Mouse (Mus musculus) hindbrain, embryonic 13.5 days (tissue): ENCODE measurements around the gene Cnnm4. TPM values are rescaled to one million over a fixed set of nuclear protein-coding genes. Genes with fewer than 3 reads are reported as not detected.
A peak's percentile ranks its signal among the peaks of the same experiment; 100 is the strongest.

Experiments used
- ATAC-seq: fragments of 200-750 bp; cut with Nextera tagmentation; 2 replicates; pipeline ENCODE4 v1.8.0; 2017; ENCODE audit warnings: moderate TSS enrichment; ENCODE audit not compliant: low FRiP score
- H3K27ac ChIP-seq: fragments of 300-500 bp; sonication (generic); 2 replicates; pipeline ENCODE4 v1.5.1; 2015; ENCODE audit warnings: inconsistent platforms, mild to moderate bottlenecking, moderate library complexity
- H3K27me3 ChIP-seq: fragments of 300-500 bp; sonication (generic); 2 replicates; pipeline ENCODE4 v1.6.1; 2015; ENCODE audit warnings: mild to moderate bottlenecking, inconsistent platforms
- H3K36me3 ChIP-seq: fragments of 300-500 bp; sonication (generic); 2 replicates; pipeline ENCODE4 v1.6.1; 2015; ENCODE audit warnings: mild to moderate bottlenecking, inconsistent platforms
- H3K4me1 ChIP-seq: fragments of 300-500 bp; sonication (generic); replicated peaks from 2 replicates; pipeline ENCODE4 v1.6.1; 2015; ENCODE audit warnings: inconsistent platforms
- H3K4me2 ChIP-seq: fragments of 300-500 bp; sonication (generic); 2 replicates; pipeline ENCODE4 v1.6.1; 2015; ENCODE audit warnings: inconsistent platforms, mild to moderate bottlenecking, moderate library complexity
- H3K4me3 ChIP-seq: fragments of 300-500 bp; sonication (generic); 2 replicates; pipeline ENCODE4 v1.5.1; 2015; ENCODE audit warnings: mild to moderate bottlenecking, inconsistent platforms
- H3K9ac ChIP-seq: fragments of 300-500 bp; sonication (generic); 2 replicates; pipeline ENCODE4 v1.6.1; 2015; ENCODE audit warnings: mild to moderate bottlenecking, inconsistent platforms
- H3K9me3 ChIP-seq: fragments of 300-500 bp; sonication (generic); 2 replicates; pipeline ENCODE4 v1.6.1; 2016; ENCODE audit warnings: inconsistent platforms
- WGBS: fragments of 180-500 bp; shearing (Covaris S2); methylation state at CpG from one replicate; pipeline ENCODE4 v1.1.7; 2015; 5-methylcytosine and 5-hydroxymethylcytosine counted together
- polyA plus RNA-seq: library from polyadenylated mRNA; unstranded; fragments of >200 nt; fragmentation: Nextera tagmentation; extraction: Ambion mirVana; gene quantifications from 2 replicates; pipeline ENCODE4 v1.2.1, GENCODE M21; 2015

The Cnnm4 gene
- polyA plus RNA-seq, 1 experiment from 2014 or later, result 8.9 TPM

DNA sequence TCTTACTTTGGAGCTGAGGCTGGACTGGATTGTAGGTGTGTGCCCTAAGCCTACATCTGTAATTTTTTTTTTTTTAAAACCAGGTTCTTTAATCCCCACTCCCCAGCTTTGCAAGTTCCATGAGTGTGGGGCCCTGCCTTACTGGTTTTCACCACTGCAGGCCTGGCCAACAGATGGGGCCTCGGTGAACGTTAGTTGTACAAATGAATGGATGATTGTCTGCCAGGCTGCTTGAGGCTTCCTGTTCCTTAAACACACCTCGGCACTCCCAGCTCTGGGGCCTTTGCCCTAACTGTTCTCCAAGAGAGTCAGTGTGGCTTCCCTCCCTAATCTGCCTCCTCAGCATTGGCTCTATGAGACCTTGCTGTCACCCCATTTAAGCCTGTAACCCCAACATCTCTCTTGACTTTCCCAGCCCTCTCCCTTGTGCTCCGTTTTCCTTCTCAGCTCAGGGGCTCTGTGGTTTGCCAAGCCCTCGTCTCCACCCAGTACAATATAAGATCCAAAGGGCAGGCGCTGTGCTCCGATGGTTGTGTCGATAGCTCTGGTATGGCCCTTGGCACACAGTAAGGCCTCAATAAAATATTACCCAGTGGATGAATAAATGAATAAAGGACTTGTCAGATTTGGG is 4.2 kb downstream of the Cnnm4 start:
- peaks cover 67% of the 10 kb centered on the region for H3K4me1 ChIP-seq
- no peak overlapping the region for H3K27ac ChIP-seq
- H3K9me3 ChIP-seq, result no peaks in the 10 kb centered on the region

DNA sequence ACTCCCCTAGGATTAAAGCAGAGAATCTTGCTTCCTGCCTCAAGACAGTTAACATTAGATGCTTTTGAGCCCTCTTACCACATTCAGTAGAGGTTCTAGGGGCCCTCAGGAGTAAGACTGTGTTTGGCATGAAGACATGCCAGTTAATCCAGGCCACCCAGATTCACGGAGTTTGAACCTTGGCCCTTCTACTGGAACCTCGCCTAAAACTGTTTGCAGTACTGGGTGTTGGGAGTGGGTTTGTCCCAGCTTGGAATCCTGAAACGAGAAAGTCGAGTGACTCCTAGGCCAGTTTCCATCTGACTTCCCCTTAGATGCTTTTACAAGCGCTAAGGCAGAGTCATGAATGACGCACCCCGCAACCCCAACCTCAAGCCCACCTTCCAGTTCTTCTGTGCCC is 5.0 kb downstream of the Cnnm4 start:
- no peaks in the 10 kb centered on the region for H3K9me3 ChIP-seq
- H3K9ac ChIP-seq, result no peak overlapping the region
- H3K4me3 ChIP-seq, result no peak overlapping the region
- no peak overlapping the region for H3K4me2 ChIP-seq
- ATAC-seq, result no peak
- H3K27ac ChIP-seq, result no peak overlapping the region
- peaks cover 63% of the 10 kb centered on the region for H3K4me1 ChIP-seq
- H3K36me3 ChIP-seq, result no peaks in the 10 kb centered on the region
- no peaks in the 10 kb centered on the region for H3K27me3 ChIP-seq
- 89% methylated on average over 7 of the region's 7 CpGs for whole genome bisulfite sequencing

More for the DNA sequence above, 4.2 kb downstream of the Cnnm4 start:
- no peaks in the 10 kb centered on the region for H3K36me3 ChIP-seq
- H3K9ac ChIP-seq, result peak overlapping the region; percentile 58
- H3K4me3 ChIP-seq, result peak overlapping the region; percentile 8; the same call in 1 of the 2 replicates
- no peaks in the 10 kb centered on the region for H3K27me3 ChIP-seq
- ATAC-seq, result no peak
- H3K4me2 ChIP-seq, result peak overlapping the region; percentile 73
- WGBS, result 55% methylated on average over 8 of the region's 8 CpGs

DNA sequence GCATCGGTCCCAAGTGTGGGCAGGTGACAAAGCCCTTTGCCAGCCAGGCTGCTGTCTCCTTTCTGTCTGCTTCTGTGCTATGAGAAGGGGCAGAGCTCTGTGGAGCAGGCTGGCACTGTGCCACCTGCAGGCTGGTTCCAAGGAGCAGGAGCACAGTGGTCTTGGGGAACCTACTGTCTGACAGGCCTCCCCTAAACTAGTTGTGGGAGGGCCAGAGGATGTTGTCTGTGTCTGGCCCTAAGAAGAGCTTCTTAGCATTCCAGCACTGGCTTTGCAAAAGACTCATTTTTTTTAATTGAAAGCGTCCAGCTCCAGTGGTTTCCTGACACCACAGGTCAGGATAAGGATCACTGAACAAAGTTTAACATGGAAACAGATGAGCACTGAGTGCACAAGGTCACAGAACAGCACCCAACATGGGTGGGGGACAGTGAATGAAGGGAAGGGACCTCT is 6.9 kb downstream of the Cnnm4 start:
- H3K9me3 ChIP-seq, result no peaks in the 10 kb centered on the region
- 62% methylated on average over 2 of the region's 2 CpGs for WGBS
- H3K36me3 ChIP-seq, result no peaks in the 10 kb centered on the region
- no peak overlapping the region for H3K27ac ChIP-seq
- no peak overlapping the region for H3K4me3 ChIP-seq
- no peaks in the 10 kb centered on the region for H3K27me3 ChIP-seq
- no peak overlapping the region for H3K4me2 ChIP-seq
- H3K9ac ChIP-seq, result no peak overlapping the region
- no peak for ATAC-seq
- H3K4me1 ChIP-seq, result peaks cover 45% of the 10 kb centered on the region

- no peak for ATAC-seq
- Histone ChIP-seq H3K27me3 (no peaks in the 10 kb centered on the region), H3K4me2 (no peak overlapping the region), H3K9me3 (no peaks in the 10 kb centered on the region), H3K27ac (no peak overlapping the region), H3K4me1 (peaks cover 32% of the 10 kb centered on the region), H3K36me3 (no peaks in the 10 kb centered on the region), H3K4me3 (no peak overlapping the region), H3K9ac (no peak overlapping the region)
- 90% methylated on average over 12 of the region's 12 CpGs for WGBS
Measured at GRCm38 (mm10) chr1:36479903-36480899, 8.8 kb downstream of the Cnnm4 start.

GRCm38 (mm10) chr1:36483825-36484224 is 12.4 kb downstream of the Cnnm4 start:
- Histone ChIP-seq H3K4me3 (no peak overlapping the region), H3K4me1 (peaks cover 10% of the 10 kb centered on the region), H3K4me2 (no peak overlapping the region), H3K27ac (no peak overlapping the region), H3K27me3 (no peaks in the 10 kb centered on the region), H3K36me3 (no peaks in the 10 kb centered on the region), H3K9me3 (no peaks in the 10 kb centered on the region), H3K9ac (no peak overlapping the region)
- no peak for ATAC-seq
- WGBS, result 72% methylated on average over 4 of the region's 4 CpGs

DNA sequence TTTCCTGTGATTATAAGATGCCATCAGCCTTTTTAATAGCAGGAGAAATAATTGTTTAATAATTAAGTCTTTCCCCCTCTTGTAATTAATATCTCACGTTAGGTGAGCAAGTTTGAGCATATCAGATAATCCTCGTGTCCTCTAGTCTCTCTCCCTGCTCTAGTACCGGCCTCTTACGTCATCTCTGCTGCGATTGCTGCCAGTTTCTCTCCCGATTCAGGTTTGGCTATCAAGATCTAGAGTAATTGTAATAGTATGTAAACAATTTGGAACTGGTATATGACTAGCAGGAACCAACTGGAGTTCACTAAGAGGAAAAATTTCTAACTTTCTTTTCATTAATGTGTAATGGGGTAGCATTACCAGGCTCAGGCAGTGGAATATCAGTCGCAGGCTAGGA is 13.7 kb downstream of the Cnnm4 start:
- H3K4me2 ChIP-seq, result no peak overlapping the region
- 79% methylated on average over 7 of the region's 7 CpGs for WGBS
- no peak for ATAC-seq

GRCm38 (mm10) chr1:36487111-36487510 is 15.7 kb downstream of the Cnnm4 start:
- 57% methylated on average over 9 of the region's 9 CpGs for WGBS
- H3K9ac ChIP-seq, result no peak overlapping the region
- no peak overlapping the region for H3K4me2 ChIP-seq
- no peaks in the 10 kb centered on the region for H3K27me3 ChIP-seq
- no peaks in the 10 kb centered on the region for H3K36me3 ChIP-seq
- no peak overlapping the region for H3K4me3 ChIP-seq
- no peak for ATAC-seq
- H3K4me1 ChIP-seq, result peaks cover 12% of the 10 kb centered on the region
- no peak overlapping the region for H3K27ac ChIP-seq
- H3K9me3 ChIP-seq, result no peaks in the 10 kb centered on the region

More for the DNA sequence above, 13.7 kb downstream of the Cnnm4 start:
- Histone ChIP-seq H3K9me3 (no peaks in the 10 kb centered on the region), H3K4me1 (peaks cover 12% of the 10 kb centered on the region), H3K9ac (no peak overlapping the region), H3K36me3 (no peaks in the 10 kb centered on the region), H3K27ac (no peak overlapping the region), H3K27me3 (no peaks in the 10 kb centered on the region), H3K4me3 (no peak overlapping the region)

- Histone ChIP-seq H3K36me3 (no peaks in the 10 kb centered on the region), H3K4me2 (no peak overlapping the region), H3K27me3 (no peaks in the 10 kb centered on the region), H3K27ac (no peak overlapping the region), H3K9me3 (no peaks in the 10 kb centered on the region), H3K4me3 (no peak overlapping the region), H3K9ac (no peak overlapping the region), H3K4me1 (peaks cover 11% of the 10 kb centered on the region; the same call in 1 of the 2 replicates)
- WGBS, result 59% methylated on average over 6 of the region's 6 CpGs
- no peak for ATAC-seq
Measured at GRCm38 (mm10) chr1:36489661-36490060, 18.2 kb downstream of the Cnnm4 start.

DNA sequence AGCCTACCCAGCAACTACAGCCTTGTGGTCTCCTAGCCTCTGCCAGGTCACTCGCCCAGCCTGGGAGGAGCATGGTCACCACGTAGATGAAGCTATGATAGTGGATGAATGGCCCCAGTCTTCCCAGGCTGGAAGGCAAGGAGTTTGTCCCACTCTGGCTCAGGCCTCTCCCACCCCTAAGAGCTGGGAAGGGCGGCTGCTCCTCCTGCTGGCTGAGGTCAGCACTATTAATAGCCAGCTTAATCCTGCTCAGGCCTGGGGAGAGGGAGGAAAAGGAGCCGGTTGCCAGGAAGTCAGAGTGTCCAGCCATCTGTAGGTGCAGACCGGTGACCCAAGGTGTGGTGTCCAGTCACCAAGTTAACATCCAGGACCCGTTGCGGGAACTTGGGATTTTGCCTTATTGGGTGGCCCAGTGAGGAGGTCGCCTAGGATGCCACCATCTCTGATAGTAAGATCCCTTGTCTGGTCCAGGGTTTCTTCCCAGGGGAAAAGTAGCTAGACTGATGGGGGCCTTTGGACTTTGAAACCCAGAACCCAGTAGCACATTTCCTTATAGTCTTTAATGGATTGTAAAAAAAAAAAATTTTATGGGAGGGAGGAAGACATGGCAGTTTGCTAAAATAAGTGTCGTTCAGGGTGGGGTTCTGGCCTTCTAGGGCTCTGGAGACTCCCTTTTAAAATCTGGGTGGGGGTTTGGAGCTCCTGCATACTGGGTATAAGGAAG is 21.2 kb downstream of the Cnnm4 start:
- Histone ChIP-seq H3K9ac (0 out of 2 replicates have a peak overlapping the region, but pooled peaks have one; percentile 29), H3K4me2 (no peak overlapping the region), H3K27ac (no peak overlapping the region), H3K36me3 (no peaks in the 10 kb centered on the region), H3K9me3 (no peaks in the 10 kb centered on the region), H3K4me3 (no peak overlapping the region), H3K27me3 (no peaks in the 10 kb centered on the region), H3K4me1 (peaks cover 6% of the 10 kb centered on the region; the same call in 1 of the 2 replicates)
- WGBS, result 57% methylated on average over 9 of the region's 9 CpGs
- 0 out of 2 replicates have a peak, but pooled peaks have one; percentile 13 for ATAC-seq

GRCm38 (mm10) chr1:36493299-36493698 is 21.9 kb downstream of the Cnnm4 start:
- H3K9me3 ChIP-seq, result no peaks in the 10 kb centered on the region
- H3K4me2 ChIP-seq, result no peak overlapping the region
- no peak overlapping the region for H3K4me3 ChIP-seq
- WGBS, result 69% methylated on average over 6 of the region's 6 CpGs
- H3K9ac ChIP-seq, result no peak overlapping the region
- H3K36me3 ChIP-seq, result peaks cover under 1% of the 10 kb centered on the region; the same call in 1 of the 2 replicates
- H3K27me3 ChIP-seq, result no peaks in the 10 kb centered on the region
- ATAC-seq, result no peak
- peaks cover 6% of the 10 kb centered on the region; the same call in 1 of the 2 replicates for H3K4me1 ChIP-seq
- H3K27ac ChIP-seq, result no peak overlapping the region

GRCm38 (mm10) chr1:36496719-36497118 is 25.3 kb downstream of the Cnnm4 start:
- H3K4me1 ChIP-seq, result peaks cover 3% of the 10 kb centered on the region; the same call in 1 of the 2 replicates
- WGBS, result 70% methylated on average over 2 of the region's 2 CpGs
- H3K27ac ChIP-seq, result no peak overlapping the region
- H3K9me3 ChIP-seq, result no peaks in the 10 kb centered on the region
- H3K4me2 ChIP-seq, result no peak overlapping the region
- no peaks in the 10 kb centered on the region for H3K27me3 ChIP-seq
- H3K36me3 ChIP-seq, result peaks cover 22% of the 10 kb centered on the region
- ATAC-seq, result no peak
- H3K9ac ChIP-seq, result no peak overlapping the region
- no peak overlapping the region for H3K4me3 ChIP-seq

DNA sequence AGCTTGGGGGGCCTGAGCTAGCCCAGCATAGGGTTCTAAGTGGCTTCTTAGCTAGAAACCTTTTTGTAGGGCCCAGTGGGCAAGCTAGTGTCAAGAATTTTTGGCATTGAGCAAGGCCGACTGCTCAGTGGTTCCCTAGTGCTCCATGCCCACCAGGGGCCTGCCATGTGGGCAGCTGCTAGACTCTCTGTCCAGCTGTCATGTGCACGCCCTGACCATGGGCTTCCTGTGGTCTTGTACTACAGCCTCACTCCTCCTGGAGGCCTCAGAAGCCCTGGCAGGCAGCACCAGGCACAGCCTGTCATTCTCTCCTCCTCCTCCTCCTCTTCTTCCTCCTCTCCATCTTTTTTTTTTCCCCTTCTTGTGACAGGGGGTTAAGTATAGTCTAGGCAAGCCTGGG is 25.9 kb downstream of the Cnnm4 start:
- ATAC-seq, result no peak
- Histone ChIP-seq H3K4me2 (no peak overlapping the region), H3K27ac (no peak overlapping the region), H3K4me3 (no peak overlapping the region), H3K4me1 (peaks cover 2% of the 10 kb centered on the region; the same call in 1 of the 2 replicates), H3K36me3 (peaks cover 22% of the 10 kb centered on the region), H3K9me3 (no peaks in the 10 kb centered on the region), H3K27me3 (no peaks in the 10 kb centered on the region), H3K9ac (peak overlapping the region; percentile 39; the same call in 1 of the 2 replicates)
- 73% methylated on average over 2 of the region's 2 CpGs for WGBS
